Mouse (Mus musculus): ENCODE data around the gene Lrrc25. TPM values are rescaled to one million over a fixed set of nuclear protein-coding genes. Genes with fewer than 3 reads are reported as not detected.

The Lrrc25 gene
- polyA plus RNA-seq, 1 experiment from 2014 or later: 7.4 TPM

DNA sequence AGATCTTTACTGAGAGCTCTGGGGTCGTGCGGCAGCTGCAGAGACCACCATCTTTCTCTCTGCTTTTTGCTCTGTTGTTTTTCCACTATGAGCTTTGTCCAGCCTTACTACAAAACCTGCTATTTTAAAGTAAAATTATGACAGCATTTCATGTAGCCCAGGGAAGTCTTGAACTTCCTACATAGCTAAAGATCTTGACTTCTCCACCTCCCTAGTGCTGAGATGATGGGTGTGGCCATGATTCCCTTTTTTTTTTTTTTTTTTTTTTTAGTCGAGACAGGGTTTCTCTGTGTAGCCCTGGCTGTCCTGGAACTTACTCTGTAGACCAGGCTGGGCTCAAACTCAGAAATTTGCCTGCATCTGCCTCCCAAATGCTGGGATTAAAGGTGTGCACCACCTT lies 48.7 kb downstream of the Lrrc25 start:
- peaks cover 39% of the 10 kb centered on the region for H3K4me1 ChIP-seq (replicated peaks)
- no peak for ATAC-seq (ENCODE audit: insufficient read depth)
- WGBS (ENCODE audit: insufficient replicate concordance): 62% methylated on average over 3 of the region's 3 CpGs
- H3K36me3 ChIP-seq (replicated peaks): no peaks in the 10 kb centered on the region
- no peaks in the 10 kb centered on the region for H3K27me3 ChIP-seq
- no peak overlapping the region for H3K9ac ChIP-seq
- no peaks in the 10 kb centered on the region for H3K9me3 ChIP-seq (replicated peaks)
- no peak overlapping the region for H3K4me2 ChIP-seq
- no peak overlapping the region for H3K4me3 ChIP-seq (replicated peaks)
- H3K27ac ChIP-seq (replicated peaks): no peak overlapping the region

DNA sequence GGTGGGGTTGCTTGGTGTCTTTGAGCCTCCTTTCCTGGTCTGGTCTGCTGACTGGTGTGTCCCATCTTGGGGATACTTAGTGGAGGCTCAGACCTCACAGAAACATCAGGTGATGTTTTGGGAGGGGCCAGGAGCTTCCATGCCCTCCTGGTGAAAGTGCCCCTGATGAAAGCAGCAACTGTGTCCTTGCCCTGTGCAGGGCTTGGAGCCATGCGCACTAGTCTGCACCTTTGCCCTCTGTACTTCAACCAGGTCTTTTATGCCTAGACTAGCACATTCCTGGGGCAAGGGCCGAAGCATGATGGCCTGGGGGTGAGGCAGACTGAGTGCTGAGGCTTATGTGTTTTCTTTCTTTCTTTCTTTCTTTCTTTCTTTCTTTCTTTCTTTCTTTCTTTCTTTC lies 49.6 kb downstream of the Lrrc25 start:
- no peak overlapping the region for H3K27ac ChIP-seq (replicated peaks)
- peak; percentile 38; the same call in 1 of the 2 replicates for ATAC-seq (ENCODE audit: insufficient read depth)
- WGBS (ENCODE audit: insufficient replicate concordance): 68% methylated on average over 2 of the region's 2 CpGs

DNA sequence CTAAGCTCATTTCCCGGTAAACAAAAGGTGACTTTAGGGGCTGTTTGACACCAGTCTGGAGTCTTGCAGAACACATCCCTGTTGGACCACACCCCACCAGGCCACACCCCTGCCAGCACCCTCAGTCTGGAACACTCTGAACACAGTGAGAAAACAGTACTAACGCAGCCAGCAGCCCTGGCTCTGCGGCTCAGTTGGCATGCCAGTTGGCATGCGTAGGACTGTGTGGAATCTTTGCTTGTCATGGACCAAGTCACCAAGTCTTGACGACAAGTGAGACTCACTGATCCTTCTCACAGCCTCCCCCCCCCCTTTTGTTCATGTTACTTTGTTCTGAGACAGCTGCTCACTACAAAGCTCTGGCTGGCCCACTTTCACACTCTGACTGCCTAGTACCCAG lies 51.1 kb downstream of the Lrrc25 start:
- Histone ChIP-seq H3K27ac (replicated peaks) (no peak overlapping the region), H3K9me3 (replicated peaks) (no peaks in the 10 kb centered on the region), H3K4me1 (replicated peaks) (peaks cover 25% of the 10 kb centered on the region), H3K4me3 (replicated peaks) (no peak overlapping the region), H3K36me3 (replicated peaks) (no peaks in the 10 kb centered on the region), H3K27me3 (no peaks in the 10 kb centered on the region), H3K4me2 (no peak overlapping the region), H3K9ac (no peak overlapping the region)
- ATAC-seq (ENCODE audit: insufficient read depth): no peak
- WGBS (ENCODE audit: insufficient replicate concordance): 59% methylated on average over 5 of the region's 5 CpGs

More for the DNA sequence above, 49.6 kb downstream of the Lrrc25 start:
- Histone ChIP-seq H3K36me3 (replicated peaks) (no peaks in the 10 kb centered on the region), H3K27me3 (no peaks in the 10 kb centered on the region), H3K4me3 (replicated peaks) (no peak overlapping the region), H3K9ac (no peak overlapping the region), H3K4me2 (no peak overlapping the region), H3K4me1 (replicated peaks) (peaks cover 30% of the 10 kb centered on the region), H3K9me3 (replicated peaks) (no peaks in the 10 kb centered on the region)

Other genes with a start within 250 kb of the Lrrc25 start
- 1.3 and 2.1 TPM in 2 replicates for gene Comp, start 242.6 kb upstream of the Lrrc25 start, polyA plus RNA-seq (2015; fragmentation: Nextera tagmentation; extraction: Ambion mirVana)
- gene Crtc1, start 176.6 kb upstream of the Lrrc25 start, polyA plus RNA-seq (2015; fragmentation: Nextera tagmentation; extraction: Ambion mirVana): 4.2 and 4.3 TPM in 2 replicates
- 6.4 and 6.7 TPM in 2 replicates for gene Klhl26, start 139.2 kb upstream of the Lrrc25 start, polyA plus RNA-seq (2015; fragmentation: Nextera tagmentation; extraction: Ambion mirVana)
- not detected in 2 replicates for gene Tmem59l, start 128.8 kb upstream of the Lrrc25 start, polyA plus RNA-seq (2015; fragmentation: Nextera tagmentation; extraction: Ambion mirVana)
- gene Crlf1, start 123.0 kb upstream of the Lrrc25 start, polyA plus RNA-seq (2015; fragmentation: Nextera tagmentation; extraction: Ambion mirVana): 0.97 and 1.7 TPM in 2 replicates
- gene Rex1bd, start 109.4 kb upstream of the Lrrc25 start, polyA plus RNA-seq (2015; fragmentation: Nextera tagmentation; extraction: Ambion mirVana): 58.0 and 60.5 TPM in 2 replicates
- gene Uba52, start 105.4 kb upstream of the Lrrc25 start, polyA plus RNA-seq (2015; fragmentation: Nextera tagmentation; extraction: Ambion mirVana): 466 and 562 TPM in 2 replicates
- gene Fkbp8, start 88.4 kb upstream of the Lrrc25 start, polyA plus RNA-seq (2015; fragmentation: Nextera tagmentation; extraction: Ambion mirVana): 163 and 186 TPM in 2 replicates
- gene Kxd1, start 88.2 kb upstream of the Lrrc25 start, polyA plus RNA-seq (2015; fragmentation: Nextera tagmentation; extraction: Ambion mirVana): 28.9 and 30.2 TPM in 2 replicates
- 11.8 and 14.2 TPM in 2 replicates for gene Ell, start 76.7 kb upstream of the Lrrc25 start, polyA plus RNA-seq (2015; fragmentation: Nextera tagmentation; extraction: Ambion mirVana)
- gene Isyna1, start 21.8 kb upstream of the Lrrc25 start, polyA plus RNA-seq (2015; fragmentation: Nextera tagmentation; extraction: Ambion mirVana): 43.2 and 44.7 TPM in 2 replicates
- 37.8 and 47.7 TPM in 2 replicates for gene Ssbp4, start 7.3 kb upstream of the Lrrc25 start, polyA plus RNA-seq (2015; fragmentation: Nextera tagmentation; extraction: Ambion mirVana)
- gene Gdf15, start 16.3 kb downstream of the Lrrc25 start, polyA plus RNA-seq (2015; fragmentation: Nextera tagmentation; extraction: Ambion mirVana): 3.4 and 4.3 TPM in 2 replicates
- gene Pgpep1, start 44.2 kb downstream of the Lrrc25 start, polyA plus RNA-seq (2015; fragmentation: Nextera tagmentation; extraction: Ambion mirVana): 21.7 and 22.3 TPM in 2 replicates
- gene Lsm4, start 57.1 kb downstream of the Lrrc25 start, polyA plus RNA-seq (2015; fragmentation: Nextera tagmentation; extraction: Ambion mirVana): 148 and 155 TPM in 2 replicates
- 23.7 and 26.1 TPM in 2 replicates for gene Jund, start 82.8 kb downstream of the Lrrc25 start, polyA plus RNA-seq (2015; fragmentation: Nextera tagmentation; extraction: Ambion mirVana)
- gene Iqcn, start 87.3 kb downstream of the Lrrc25 start, polyA plus RNA-seq (2015; fragmentation: Nextera tagmentation; extraction: Ambion mirVana): 0.01 and 0.02 TPM in 2 replicates
- 0.13 and 0.35 TPM in 2 replicates for gene Gm3336, start 102.4 kb downstream of the Lrrc25 start, polyA plus RNA-seq (2015; fragmentation: Nextera tagmentation; extraction: Ambion mirVana)
- 1.4 and 1.9 TPM in 2 replicates for gene Pde4c, start 107.6 kb downstream of the Lrrc25 start, polyA plus RNA-seq (2015; fragmentation: Nextera tagmentation; extraction: Ambion mirVana)
- gene Rab3a, start 138.5 kb downstream of the Lrrc25 start, polyA plus RNA-seq (2015; fragmentation: Nextera tagmentation; extraction: Ambion mirVana): 2.7 and 3.5 TPM in 2 replicates
- gene Mpv17l2, start 144.8 kb downstream of the Lrrc25 start, polyA plus RNA-seq (2015; fragmentation: Nextera tagmentation; extraction: Ambion mirVana): 34.7 and 37.8 TPM in 2 replicates
- 14.7 and 16.5 TPM in 2 replicates for gene Pik3r2, start 160.6 kb downstream of the Lrrc25 start, polyA plus RNA-seq (2015; fragmentation: Nextera tagmentation; extraction: Ambion mirVana)
- gene Mast3, start 188.9 kb downstream of the Lrrc25 start, polyA plus RNA-seq (2015; fragmentation: Nextera tagmentation; extraction: Ambion mirVana): 6.7 and 8.2 TPM in 2 replicates
- gene Il12rb1, start 192.3 kb downstream of the Lrrc25 start, polyA plus RNA-seq (2015; fragmentation: Nextera tagmentation; extraction: Ambion mirVana): 0.22 TPM in 2 replicates
- 12.6 and 15.2 TPM in 2 replicates for gene Arrdc2, start 223.6 kb downstream of the Lrrc25 start, polyA plus RNA-seq (2015; fragmentation: Nextera tagmentation; extraction: Ambion mirVana)
- 0.25 and 0.38 TPM in 2 replicates for gene Kcnn1, start 247.1 kb downstream of the Lrrc25 start, polyA plus RNA-seq (2015; fragmentation: Nextera tagmentation; extraction: Ambion mirVana)